Mouse (Mus musculus): ENCODE measurements around the gene Awat1.

DNA sequence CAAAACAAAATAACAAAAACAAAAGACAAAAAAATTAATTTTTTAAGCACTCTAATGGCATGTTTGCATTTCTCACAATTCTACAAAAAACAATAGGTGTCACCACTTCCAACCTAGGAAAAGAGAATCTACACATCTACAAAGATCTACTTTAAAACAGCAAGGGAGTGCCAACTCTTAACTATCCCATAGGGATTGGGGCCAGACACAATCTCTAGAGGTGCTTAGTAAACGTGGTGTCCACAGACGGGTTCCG is 53.4 kb downstream of the Awat1 start, which contains the start of gene Kif4:
- TF ChIP-seq CTCF (IDR thresholded peaks at IDR 0.05): no peak
- TF ChIP-seq POLR2A (IDR thresholded peaks at IDR 0.05; ENCODE audit: insufficient read depth, low read depth, low read length): no peak
